12 mouse cellular contexts compared by ENCODE assay signal in the genomic region with DNA sequence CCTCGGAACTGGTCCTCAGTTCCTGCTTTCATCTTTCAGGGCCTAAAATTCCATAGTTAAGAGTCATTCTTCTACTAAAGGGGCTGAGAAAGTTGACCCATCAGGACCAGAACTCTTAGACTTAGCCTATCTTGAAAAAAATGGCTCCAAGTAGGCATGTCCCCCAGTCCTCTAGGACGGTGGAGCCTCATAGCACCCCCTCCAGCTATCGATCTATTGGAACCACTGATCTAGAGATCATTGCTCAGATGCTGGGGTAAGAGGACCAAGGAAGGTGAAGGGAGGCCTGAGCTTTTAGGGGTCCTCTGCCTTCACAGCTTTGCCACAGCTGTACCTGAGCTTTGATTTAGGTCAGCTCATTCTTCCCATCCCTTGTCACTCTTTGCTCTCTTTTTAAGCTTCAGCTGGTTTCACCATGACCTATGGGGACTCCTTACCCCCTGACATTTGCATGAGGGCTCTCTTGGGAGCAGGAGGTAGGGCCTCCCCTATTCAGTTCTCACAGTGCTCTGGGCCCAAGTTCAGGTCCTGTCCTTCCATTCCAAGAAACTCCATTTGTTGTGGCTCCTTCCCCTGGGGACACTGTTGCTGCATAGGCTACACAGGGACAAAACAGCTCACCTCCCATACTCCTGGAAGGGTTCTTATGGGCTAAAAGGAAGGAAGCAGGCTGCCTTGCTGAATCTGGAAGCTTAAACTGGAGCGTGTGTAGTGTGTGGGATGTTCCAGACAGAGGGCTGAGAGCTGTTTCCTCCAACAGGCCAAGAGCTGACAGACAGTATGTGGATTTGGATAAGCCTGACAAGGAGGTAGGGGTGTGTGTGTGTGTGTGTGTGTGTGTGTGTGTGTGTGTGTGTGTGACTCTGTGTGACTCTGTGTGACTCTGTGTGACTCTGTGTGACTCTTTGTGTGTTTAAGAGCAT. TPM values are rescaled to one million over a fixed set of nuclear protein-coding genes. Genes with fewer than 3 reads are reported as not detected.
DNase-seq lines count a peak whose midpoint lies in the region; ATAC-seq and TF ChIP-seq lines count a peak whose summit lies in the region.
"Had no signal": no experiment of that assay in that cellular context is flagged by ENCODE, and none has a peak within 500 bp of the region (broad histone marks: within the 10 kb centered on the region; RNA-seq: fewer than 3 reads in every experiment).

No protein-coding gene starts in this region.

- peak; percentile 17 for DNase-seq in layer of hippocampus, adult 11-12 months (ENCODE audit: low spot score)
- no peak for DNase-seq in layer of hippocampus, adult 9-10 months (ENCODE audit: low spot score)
- no peak for DNase-seq in stomach, postnatal 0 days (ENCODE audit: low spot score)
- DNase-seq in frontal cortex, postnatal 36 days (ENCODE audit: low spot score in 2 of 2) = peak; percentile 21 to 61
- DNase-seq in splenic B cell, adult 2 months (ENCODE audit: low read depth, low spot score) = peak; percentile 61
- DNase-seq in retina, embryonic 14.5 days (ENCODE audit: low spot score) = no peak
- DNase-seq: adrenal gland, postnatal 36 days; cerebellum, adult 8-10 months had no signal

- H3K9me3 ChIP-seq in stomach, embryonic 16.5 days (replicated peaks; ENCODE audit: control insufficient read depth, low read length) = no peaks in the 10 kb centered on the region
- H3K9me3 ChIP-seq in stomach, postnatal 0 days (ENCODE audit: control insufficient read depth, low read length) = no peaks in the 10 kb centered on the region
- H3K9me3 ChIP-seq: embryonic facial prominence, embryonic 10.5 days; forebrain, embryonic 12.5 days; hindbrain, embryonic 15.5 days had no signal

- no peak overlapping the region for H3K27ac ChIP-seq in stomach, embryonic 16.5 days (ENCODE audit: low read length)
- no peak overlapping the region for H3K27ac ChIP-seq in stomach, postnatal 0 days (replicated peaks)
- H3K27ac ChIP-seq: embryonic facial prominence, embryonic 10.5 days; forebrain, embryonic 12.5 days; hindbrain, embryonic 15.5 days had no signal

- no peak for ATAC-seq in stomach, embryonic 16.5 days (ENCODE audit: insufficient read depth, low FRiP score)
- no peak for ATAC-seq in stomach, postnatal 0 days (ENCODE audit: low FRiP score, low TSS enrichment)

- TF ChIP-seq EP300 in stomach, postnatal 0 days (optimal IDR thresholded peaks at IDR 0.05) = no peak

- H3K27me3 ChIP-seq in stomach, embryonic 16.5 days (ENCODE audit: control insufficient read depth, insufficient read depth, low read length) = no peaks in the 10 kb centered on the region
- no peaks in the 10 kb centered on the region for H3K27me3 ChIP-seq in stomach, postnatal 0 days (ENCODE audit: control insufficient read depth, insufficient read depth, low read length)
- no peaks in the 10 kb centered on the region for H3K27me3 ChIP-seq in splenic B cell, adult 2 months (ENCODE audit: control insufficient read depth, insufficient read depth, low read length, poor library complexity, severe bottlenecking)
- H3K27me3 ChIP-seq: forebrain, embryonic 12.5 days; hindbrain, embryonic 15.5 days had no signal

- H3K4me2 ChIP-seq in stomach, embryonic 16.5 days (ENCODE audit: low read depth, low read length) = no peak overlapping the region
- no peak overlapping the region for H3K4me2 ChIP-seq in stomach, postnatal 0 days (replicated peaks; ENCODE audit: low read depth)
- H3K4me2 ChIP-seq: forebrain, embryonic 12.5 days; hindbrain, embryonic 15.5 days had no signal

- H3K4me3 ChIP-seq in stomach, embryonic 16.5 days (replicated peaks; ENCODE audit: low read length) = 0 out of 2 replicates have a peak overlapping the region, but pooled peaks have one; percentile 1
- H3K4me3 ChIP-seq in stomach, postnatal 0 days (ENCODE audit: low read depth, low read length) = no peak overlapping the region
- H3K4me3 ChIP-seq: embryonic facial prominence, embryonic 10.5 days; forebrain, embryonic 12.5 days; hindbrain, embryonic 15.5 days had no signal

- H3K9ac ChIP-seq in stomach, embryonic 16.5 days (ENCODE audit: low read length) = no peak overlapping the region
- H3K9ac ChIP-seq in stomach, postnatal 0 days (ENCODE audit: low read length) = no peak overlapping the region
- H3K9ac ChIP-seq: forebrain, embryonic 12.5 days; hindbrain, embryonic 15.5 days had no signal

- no peak for TF ChIP-seq CTCF in stomach, postnatal 0 days (IDR thresholded peaks at IDR 0.05; ENCODE audit: low read depth)

- H3K36me3 ChIP-seq in stomach, embryonic 16.5 days (ENCODE audit: control insufficient read depth, insufficient read depth, low read length) = no peaks in the 10 kb centered on the region
- no peaks in the 10 kb centered on the region for H3K36me3 ChIP-seq in stomach, postnatal 0 days (ENCODE audit: control insufficient read depth, insufficient read depth, low read length)
- no peaks in the 10 kb centered on the region; the same call in 1 of the 2 replicates for H3K36me3 ChIP-seq in splenic B cell, adult 2 months (ENCODE audit: control insufficient read depth, insufficient read depth, low read length, poor library complexity, severe bottlenecking)
- H3K36me3 ChIP-seq: embryonic facial prominence, embryonic 10.5 days; forebrain, embryonic 12.5 days; hindbrain, embryonic 15.5 days had no signal

- H3K4me1 ChIP-seq in stomach, embryonic 16.5 days (ENCODE audit: control insufficient read depth, insufficient read depth, low read length) = peaks cover 9% of the 10 kb centered on the region; the same call in 1 of the 2 replicates
- H3K4me1 ChIP-seq in stomach, postnatal 0 days (replicated peaks; ENCODE audit: control insufficient read depth, insufficient read depth) = no peaks in the 10 kb centered on the region
- H3K4me1 ChIP-seq: embryonic facial prominence, embryonic 10.5 days; forebrain, embryonic 12.5 days; hindbrain, embryonic 15.5 days had no signal

- WGBS in stomach, embryonic 16.5 days = 83% methylated on average over 4 of the region's 4 CpGs
- 77% methylated on average over 4 of the region's 4 CpGs for WGBS in stomach, postnatal 0 days

RNA-seq across cellular contexts. Expression of a gene that starts 20.2 kb away (rescaled TPM):
- 9.4 and 10.2 TPM in 2 replicates for polyA plus RNA-seq in stomach, embryonic 16.5 days (2015; fragmentation: Nextera tagmentation; extraction: Ambion mirVana)
- polyA plus RNA-seq in stomach, postnatal 0 days (2015; fragmentation: Nextera tagmentation; extraction: Ambion mirVana) = 9.2 and 10.2 TPM in 2 replicates

RNA-seq across cellular contexts. Expression of a gene that starts 51.0 kb away (rescaled TPM):
- 13.6 and 15.0 TPM in 2 replicates for polyA plus RNA-seq in stomach, embryonic 16.5 days (2015; fragmentation: Nextera tagmentation; extraction: Ambion mirVana)
- 22.4 and 30.0 TPM in 2 replicates for polyA plus RNA-seq in stomach, postnatal 0 days (2015; fragmentation: Nextera tagmentation; extraction: Ambion mirVana)
- polyA plus RNA-seq: embryonic facial prominence, embryonic 10.5 days; forebrain, embryonic 12.5 days; hindbrain, embryonic 15.5 days had no signal

Comparison
In these comparisons a context has a peak if more than half of its experiments do, and no peak if none do; other contexts are left out.
1. DNase-seq: peak in layer of hippocampus, adult 11-12 months (single experiment), frontal cortex, postnatal 36 days (2 of 2) and splenic B cell, adult 2 months (single experiment); none in layer of hippocampus, adult 9-10 months (single experiment), stomach, postnatal 0 days (single experiment) and retina, embryonic 14.5 days (single experiment).